ENCODE assay signal across 9 mouse cellular contexts in genomic region chr4:57139433-57139832, GRCm38 (mm10). TPM values are rescaled to one million over a fixed set of nuclear protein-coding genes. Genes with fewer than 3 reads are reported as not detected.
DNase-seq lines count a peak whose midpoint lies in the region; ATAC-seq and TF ChIP-seq lines count a peak whose summit lies in the region.
"Had no signal": no experiment of that assay in that cellular context is flagged by ENCODE, and none has a peak within 500 bp of the region (broad histone marks: within the 10 kb centered on the region; RNA-seq: fewer than 3 reads in every experiment).

No protein-coding gene starts in this region.

- no peaks in the 10 kb centered on the region for H3K27me3 ChIP-seq in hindbrain, postnatal 0 days (ENCODE audit: insufficient read depth, low read length)
- peaks cover 33% of the 10 kb centered on the region for H3K27me3 ChIP-seq in hindbrain, embryonic 12.5 days
- H3K27me3 ChIP-seq in kidney, adult 2 months (replicated peaks; ENCODE audit: control insufficient read depth, insufficient read depth, low read length): no peaks in the 10 kb centered on the region

- ATAC-seq in hindbrain, postnatal 0 days: peak; percentile 47
- ATAC-seq in hindbrain, embryonic 12.5 days (ENCODE audit: low FRiP score): no peak
- ATAC-seq in megakaryocyte progenitor cell, adult 5-6 weeks (replicated peaks; ENCODE audit: poor library complexity): no peak

- no peak overlapping the region for H3K4me3 ChIP-seq in hindbrain, postnatal 0 days (ENCODE audit: low read length)
- H3K4me3 ChIP-seq in hindbrain, embryonic 12.5 days: no peak overlapping the region
- no peak overlapping the region for H3K4me3 ChIP-seq in kidney, adult 2 months (ENCODE audit: insufficient read depth, low read depth, low read length)
- H3K4me3 ChIP-seq: limb, embryonic 13.5 days had no signal

- TF ChIP-seq POLR2A in kidney, adult 2 months (IDR thresholded peaks at IDR 0.05; ENCODE audit: low read depth, low read length): no peak

- H3K4me2 ChIP-seq in hindbrain, postnatal 0 days (ENCODE audit: low read depth, low read length): peak overlapping the region; percentile 29; the same call in 1 of the 2 replicates
- no peak overlapping the region for H3K4me2 ChIP-seq in hindbrain, embryonic 12.5 days (replicated peaks)
- H3K4me2 ChIP-seq: limb, embryonic 13.5 days had no signal

- TF ChIP-seq CTCF in hindbrain, postnatal 0 days (IDR thresholded peaks at IDR 0.05; ENCODE audit: low read depth): no peak
- no peak for TF ChIP-seq CTCF in kidney, adult 2 months (conservative IDR thresholded peaks at IDR 0.05; ENCODE audit: insufficient read depth, insufficient read length, low read depth, low read length)

- H3K9ac ChIP-seq in hindbrain, postnatal 0 days (replicated peaks; ENCODE audit: low read length): no peak overlapping the region
- H3K9ac ChIP-seq in hindbrain, embryonic 12.5 days: no peak overlapping the region
- H3K9ac ChIP-seq: limb, embryonic 13.5 days had no signal

- peak; percentile 82 for DNase-seq in hindbrain, postnatal 0 days (ENCODE audit: low spot score)
- DNase-seq in Muller cell, postnatal 12 days (ENCODE audit: inconsistent ontology term): peak; percentile 91
- DNase-seq in cerebellum, postnatal 25 days: peak; percentile 82 to 85
- DNase-seq in kidney, adult 2 months: peak; percentile 71
- peak; percentile 80 for DNase-seq in lung, postnatal 36 days
- no peak for DNase-seq in testis, postnatal 14 days (ENCODE audit: low spot score)

- no peak overlapping the region for H3K27ac ChIP-seq in hindbrain, postnatal 0 days
- no peak overlapping the region for H3K27ac ChIP-seq in hindbrain, embryonic 12.5 days
- H3K27ac ChIP-seq in kidney, adult 2 months (ENCODE audit: insufficient read depth, low read depth, low read length): peak overlapping the region; percentile 84
- H3K27ac ChIP-seq: limb, embryonic 13.5 days had no signal

- 38% methylated on average over 10 of the region's 10 CpGs for WGBS in hindbrain, postnatal 0 days
- WGBS in hindbrain, embryonic 12.5 days: 72% methylated on average over 10 of the region's 10 CpGs
- WGBS in kidney, adult 2 months: 53% methylated on average over 10 of the region's 10 CpGs

- no peaks in the 10 kb centered on the region for H3K36me3 ChIP-seq in hindbrain, postnatal 0 days (ENCODE audit: insufficient read depth, low read length)
- no peaks in the 10 kb centered on the region for H3K36me3 ChIP-seq in hindbrain, embryonic 12.5 days
- no peaks in the 10 kb centered on the region for H3K36me3 ChIP-seq in kidney, adult 2 months (ENCODE audit: control insufficient read depth, insufficient read depth, low read length)
- H3K36me3 ChIP-seq: limb, embryonic 13.5 days had no signal

- H3K4me1 ChIP-seq in hindbrain, postnatal 0 days (ENCODE audit: insufficient read depth, low read length): peaks cover 9% of the 10 kb centered on the region; the same call in 1 of the 2 replicates
- H3K4me1 ChIP-seq in hindbrain, embryonic 12.5 days: peaks cover 20% of the 10 kb centered on the region
- peaks cover 7% of the 10 kb centered on the region for H3K4me1 ChIP-seq in kidney, adult 2 months (ENCODE audit: control insufficient read depth, insufficient read depth, low read length)

- H3K9me3 ChIP-seq in hindbrain, postnatal 0 days (ENCODE audit: low read length): no peaks in the 10 kb centered on the region
- H3K9me3 ChIP-seq in hindbrain, embryonic 12.5 days (replicated peaks): no peaks in the 10 kb centered on the region
- H3K9me3 ChIP-seq: limb, embryonic 13.5 days had no signal

RNA-seq across cellular contexts. Expression of gene Epb41l4b, which starts 3.8 kb away (rescaled TPM):
- total RNA-seq in hindbrain, postnatal 0 days (2014; rRNA removed): 13.9 and 14.7 TPM in 2 replicates
- 4.2 and 4.4 TPM in 2 replicates for polyA plus RNA-seq in hindbrain, postnatal 0 days (2015; fragmentation: Nextera tagmentation; extraction: Ambion mirVana)
- 1.5 and 2.0 TPM in 2 replicates for polyA plus RNA-seq in hindbrain, embryonic 12.5 days (2016; fragmentation: Nextera tagmentation; extraction: Ambion mirVana)
- polyA plus RNA-seq in kidney, adult 2 months (2012; rRNA removed): 15.8 and 17.9 TPM in 2 replicates
- 5.0 and 7.2 TPM in 2 replicates for total RNA-seq in megakaryocyte progenitor cell, adult 5-6 weeks (2015)
- total RNA-seq in megakaryocyte progenitor cell, adult 5-6 weeks (2017): 5.9 and 6.0 TPM in 2 replicates
